Mouse (Mus musculus): Measurements from ENCODE around the gene Ccdc172.

GRCm38 (mm10) chr19:58468331-58468730, 43.5 kb upstream of the Ccdc172 start:
- TF ChIP-seq CTCF (IDR thresholded peaks at IDR 0.05; ENCODE audit: borderline replicate concordance, extremely low read depth, insufficient read depth, insufficient read length), result no peak
- no peak for TF ChIP-seq POLR2A (IDR thresholded peaks at IDR 0.05; ENCODE audit: borderline replicate concordance, extremely low read depth, insufficient read depth, insufficient read length, poor library complexity, severe bottlenecking)

All from brain, embryonic 14.5 days (tissue).